Mouse (Mus musculus): ENCODE measurements around the gene Lrrc28.
"Not testable (repeated sequence)": the region's sequence is repeated elsewhere in the genome, so short reads cannot be mapped to it uniquely, and the experiment has no call there.

Gene Lrrc28

GRCm38 (mm10) chr7:67525886-67526580 lies 119.0 kb downstream of the Lrrc28 start:
- no peak for DNase-seq

GRCm38 (mm10) chr7:67524069-67524468 lies 121.0 kb downstream of the Lrrc28 start:
- not testable (repeated sequence) for DNase-seq

- DNase-seq: no peak
Measured at GRCm38 (mm10) chr7:67523400-67523799, 121.7 kb downstream of the Lrrc28 start.

GRCm38 (mm10) chr7:67521731-67522130 lies 123.3 kb downstream of the Lrrc28 start:
- not testable (repeated sequence) for DNase-seq

- peak; percentile 28 for DNase-seq
Measured at GRCm38 (mm10) chr7:67520959-67521358, 124.1 kb downstream of the Lrrc28 start.

- no peak for DNase-seq
Measured at GRCm38 (mm10) chr7:67520001-67520400, 125.1 kb downstream of the Lrrc28 start.

GRCm38 (mm10) chr7:67515621-67516020 lies 129.4 kb downstream of the Lrrc28 start:
- no peak for DNase-seq

- DNase-seq: peak; percentile 62
Measured at GRCm38 (mm10) chr7:67514893-67515292, 130.2 kb downstream of the Lrrc28 start.

GRCm38 (mm10) chr7:67514380-67514779 lies 130.7 kb downstream of the Lrrc28 start:
- DNase-seq: no peak

- DNase-seq: no peak
Measured at GRCm38 (mm10) chr7:67513656-67514055, 131.4 kb downstream of the Lrrc28 start.

GRCm38 (mm10) chr7:67511606-67512005 lies 133.5 kb downstream of the Lrrc28 start:
- DNase-seq: no peak

GRCm38 (mm10) chr7:67503281-67504010 lies 141.6 kb downstream of the Lrrc28 start:
- DNase-seq: no peak

GRCm38 (mm10) chr7:67502631-67503030 lies 142.4 kb downstream of the Lrrc28 start:
- DNase-seq: no peak

GRCm38 (mm10) chr7:67500878-67501277 lies 144.2 kb downstream of the Lrrc28 start:
- no peak for DNase-seq

- no peak for DNase-seq
Measured at GRCm38 (mm10) chr7:67500076-67500828, 144.8 kb downstream of the Lrrc28 start.

GRCm38 (mm10) chr7:67499516-67499915 lies 145.6 kb downstream of the Lrrc28 start:
- no peak for DNase-seq

GRCm38 (mm10) chr7:67493795-67494687 lies 151.0 kb downstream of the Lrrc28 start:
- no peak for DNase-seq

GRCm38 (mm10) chr7:67487889-67488411 lies 157.1 kb downstream of the Lrrc28 start:
- DNase-seq: peak; percentile 31

- no peak for DNase-seq
Measured at GRCm38 (mm10) chr7:67486925-67487760, 157.9 kb downstream of the Lrrc28 start.

GRCm38 (mm10) chr7:67486417-67486816 lies 158.7 kb downstream of the Lrrc28 start:
- DNase-seq: no peak

- no peak for DNase-seq
Measured at GRCm38 (mm10) chr7:67483698-67484097, 161.4 kb downstream of the Lrrc28 start.
